Comparison of ENCODE assay signal across 20 mouse cellular contexts in genomic region chr2:180261901-180262300, GRCm38 (mm10). TPM values are rescaled to one million over a fixed set of nuclear protein-coding genes. Genes with fewer than 3 reads are reported as not detected.
DNase-seq lines count a peak whose midpoint lies in the region; ATAC-seq and TF ChIP-seq lines count a peak whose summit lies in the region.
"Had no signal": no experiment of that assay in that cellular context is flagged by ENCODE, and none has a peak within 500 bp of the region (broad histone marks: within the 10 kb centered on the region; RNA-seq: fewer than 3 reads in every experiment).

No protein-coding gene starts in this region.

- H3K9ac ChIP-seq in heart, adult 2 months (ENCODE audit: low read depth, low read length): peak overlapping the region; percentile 36
- H3K9ac ChIP-seq in heart, embryonic 12.5 days: no peak overlapping the region
- no peak overlapping the region for H3K9ac ChIP-seq in kidney, embryonic 15.5 days
- H3K9ac ChIP-seq in lung, postnatal 0 days (replicated peaks; ENCODE audit: low read depth): no peak overlapping the region
- H3K9ac ChIP-seq: embryonic facial prominence, embryonic 15.5 days; liver, embryonic 13.5 days; neural tube, embryonic 12.5 days had no signal

- peak in 1 of 2 experiments; percentile 21 for DNase-seq in heart, adult 2 months
- DNase-seq in kidney, postnatal 10 days: no peak
- no peak for DNase-seq in lung, postnatal 0 days (ENCODE audit: low spot score)
- no peak for DNase-seq in lung, postnatal 25 days (ENCODE audit: low spot score)
- no peak for DNase-seq in B cell, adult 2 months
- DNase-seq: adrenal gland, postnatal 25 days; cerebellum, postnatal 10 days; embryo, embryonic 11 days; left cerebral cortex, postnatal 4 days; liver, embryonic 13.5 days; right cerebral cortex, postnatal 14 days; thymus, postnatal 14 days had no signal

- H3K4me1 ChIP-seq in heart, adult 2 months (ENCODE audit: control insufficient read depth, insufficient read depth, low read length): peaks cover 12% of the 10 kb centered on the region
- H3K4me1 ChIP-seq in heart, embryonic 12.5 days (replicated peaks): peaks cover 27% of the 10 kb centered on the region
- peaks cover 9% of the 10 kb centered on the region for H3K4me1 ChIP-seq in kidney, embryonic 15.5 days
- H3K4me1 ChIP-seq in lung, postnatal 0 days (ENCODE audit: insufficient read depth, low read depth, low read length): peaks cover 4% of the 10 kb centered on the region; the same call in 1 of the 2 replicates

- peak overlapping the region; percentile 89 for H3K27ac ChIP-seq in heart, adult 2 months
- H3K27ac ChIP-seq in heart, embryonic 12.5 days (ENCODE audit: poor library complexity, severe bottlenecking): no peak overlapping the region
- H3K27ac ChIP-seq in kidney, embryonic 15.5 days: peak overlapping the region; percentile 57
- H3K27ac ChIP-seq in lung, postnatal 0 days (ENCODE audit: low read length): peak overlapping the region; percentile 47; the same call in 1 of the 2 replicates
- H3K27ac ChIP-seq: hindbrain, embryonic 10.5 days; liver, embryonic 13.5 days; neural tube, embryonic 12.5 days had no signal

- H3K36me3 ChIP-seq in heart, adult 2 months (ENCODE audit: control insufficient read depth, insufficient read depth, low read length): peaks cover 2% of the 10 kb centered on the region; the same call in 1 of the 2 replicates
- peaks cover 72% of the 10 kb centered on the region for H3K36me3 ChIP-seq in heart, embryonic 12.5 days
- H3K36me3 ChIP-seq in kidney, embryonic 15.5 days: peaks cover 78% of the 10 kb centered on the region
- H3K36me3 ChIP-seq in lung, postnatal 0 days (ENCODE audit: insufficient read depth, low read length): peaks cover 23% of the 10 kb centered on the region

- intact Hi-C loops in heart, adult 2 months (cut with DNase I): no loop called here

- no peak for ATAC-seq in heart, embryonic 12.5 days (ENCODE audit: insufficient number of reproducible peaks, low FRiP score)
- ATAC-seq in kidney, embryonic 15.5 days (replicated peaks; ENCODE audit: low FRiP score): no peak
- ATAC-seq in lung, postnatal 0 days: no peak

- H3K27me3 ChIP-seq in heart, adult 2 months (ENCODE audit: control insufficient read depth, insufficient read depth, low read length): no peaks in the 10 kb centered on the region
- no peaks in the 10 kb centered on the region for H3K27me3 ChIP-seq in heart, embryonic 12.5 days (replicated peaks)
- no peaks in the 10 kb centered on the region for H3K27me3 ChIP-seq in kidney, embryonic 15.5 days
- H3K27me3 ChIP-seq in lung, postnatal 0 days (replicated peaks; ENCODE audit: insufficient read depth, low read length): no peaks in the 10 kb centered on the region
- H3K27me3 ChIP-seq: embryonic facial prominence, embryonic 15.5 days; liver, embryonic 13.5 days; neural tube, embryonic 12.5 days had no signal

- peak overlapping the region; percentile 38 for H3K4me3 ChIP-seq in heart, adult 2 months
- H3K4me3 ChIP-seq in heart, embryonic 12.5 days: no peak overlapping the region
- H3K4me3 ChIP-seq in kidney, embryonic 15.5 days (replicated peaks): no peak overlapping the region
- H3K4me3 ChIP-seq in lung, postnatal 0 days (ENCODE audit: low read depth, low read length): no peak overlapping the region
- H3K4me3 ChIP-seq: embryonic facial prominence, embryonic 15.5 days; hindbrain, embryonic 10.5 days; liver, embryonic 13.5 days; neural tube, embryonic 12.5 days had no signal

- TF ChIP-seq CTCF in heart, adult 2 months (IDR thresholded peaks at IDR 0.05): no peak
- no peak for TF ChIP-seq CTCF in lung, postnatal 0 days (IDR thresholded peaks at IDR 0.05)

- no peaks in the 10 kb centered on the region for H3K9me3 ChIP-seq in heart, embryonic 12.5 days (replicated peaks)
- no peaks in the 10 kb centered on the region for H3K9me3 ChIP-seq in kidney, embryonic 15.5 days (replicated peaks)
- no peaks in the 10 kb centered on the region for H3K9me3 ChIP-seq in lung, postnatal 0 days (ENCODE audit: low read length)
- H3K9me3 ChIP-seq: embryonic facial prominence, embryonic 15.5 days; hindbrain, embryonic 10.5 days; liver, embryonic 13.5 days; neural tube, embryonic 12.5 days had no signal

- no peak for TF ChIP-seq POLR2A in heart, adult 2 months (IDR thresholded peaks at IDR 0.05; ENCODE audit: insufficient read depth, low read depth, low read length)

- TF ChIP-seq EP300 in heart, adult 2 months (IDR thresholded peaks at IDR 0.05; ENCODE audit: insufficient read depth, low read depth, low read length): no peak
- TF ChIP-seq EP300 in lung, postnatal 0 days (IDR thresholded peaks at IDR 0.05): no peak

- WGBS in heart, adult 2 months: 62% methylated on average over 7 of the region's 7 CpGs
- WGBS in heart, embryonic 12.5 days: 87% methylated on average over 7 of the region's 7 CpGs
- 88% methylated on average over 7 of the region's 7 CpGs for WGBS in kidney, embryonic 15.5 days
- 77% methylated on average over 7 of the region's 7 CpGs for WGBS in lung, postnatal 0 days

- H3K79me2 ChIP-seq in heart, adult 2 months (replicated peaks; ENCODE audit: control insufficient read depth, insufficient read depth, low read length): no peaks in the 10 kb centered on the region; the same call in 1 of the 2 replicates

- no peak overlapping the region for H3K4me2 ChIP-seq in heart, embryonic 12.5 days
- H3K4me2 ChIP-seq in kidney, embryonic 15.5 days: no peak overlapping the region
- no peak overlapping the region for H3K4me2 ChIP-seq in lung, postnatal 0 days (replicated peaks; ENCODE audit: low read depth, low read length)
- H3K4me2 ChIP-seq: embryonic facial prominence, embryonic 15.5 days; liver, embryonic 13.5 days; neural tube, embryonic 12.5 days had no signal

RNA-seq across cellular contexts. Expression of gene Rps21, which starts 4.7 kb away (rescaled TPM):
- total RNA-seq in heart, adult 2 months (2021): 100 to 1,000 TPM; 506 to 570 TPM
- 991 and 1,183 TPM in 2 replicates for polyA plus RNA-seq in heart, adult 2 months (2012; rRNA removed)
- polyA plus RNA-seq in heart, embryonic 12.5 days (2016; fragmentation: Nextera tagmentation; extraction: Ambion mirVana): 336 and 349 TPM in 2 replicates
- polyA plus RNA-seq in kidney, embryonic 15.5 days (2015; fragmentation: Nextera tagmentation; extraction: Ambion mirVana): 637 and 713 TPM in 2 replicates
- 418 and 453 TPM in 2 replicates for polyA plus RNA-seq in lung, postnatal 0 days (2015; fragmentation: Nextera tagmentation; extraction: Ambion mirVana)

RNA-seq across cellular contexts. Expression of gene Cables2, which starts 11.4 kb away (rescaled TPM):
- total RNA-seq in heart, adult 2 months (2021): 10 to 100 TPM; 11.2 to 14.3 TPM
- 17.6 and 26.7 TPM in 2 replicates for polyA plus RNA-seq in heart, adult 2 months (2012; rRNA removed)
- polyA plus RNA-seq in heart, embryonic 12.5 days (2016; fragmentation: Nextera tagmentation; extraction: Ambion mirVana): 15.8 and 16.2 TPM in 2 replicates
- 11.8 and 12.3 TPM in 2 replicates for polyA plus RNA-seq in kidney, embryonic 15.5 days (2015; fragmentation: Nextera tagmentation; extraction: Ambion mirVana)
- polyA plus RNA-seq in lung, postnatal 0 days (2015; fragmentation: Nextera tagmentation; extraction: Ambion mirVana): 15.5 and 16.1 TPM in 2 replicates

RNA-seq across cellular contexts. Expression of gene Rbbp8nl, which starts 27.8 kb away (rescaled TPM):
- total RNA-seq in heart, adult 2 months (2021): not detected
- not detected in 2 replicates for polyA plus RNA-seq in heart, adult 2 months (2012; rRNA removed)
- polyA plus RNA-seq in heart, embryonic 12.5 days (2016; fragmentation: Nextera tagmentation; extraction: Ambion mirVana): not detected in 2 replicates
- polyA plus RNA-seq in kidney, embryonic 15.5 days (2015; fragmentation: Nextera tagmentation; extraction: Ambion mirVana): 0.84 and 0.87 TPM in 2 replicates
- polyA plus RNA-seq in lung, postnatal 0 days (2015; fragmentation: Nextera tagmentation; extraction: Ambion mirVana): 0.20 and 0.46 TPM in 2 replicates
- total RNA-seq: adrenal gland, postnatal 25 days; granulocyte monocyte progenitor cell, adult 5-6 weeks; layer of hippocampus, postnatal 25 days; left cerebral cortex, postnatal 4 days; megakaryocyte-erythroid progenitor cell, adult 5-6 weeks had no signal
- polyA plus RNA-seq: liver, embryonic 13.5 days had no signal

RNA-seq across cellular contexts. Expression of gene Lama5, which starts 36.2 kb away (rescaled TPM):
- total RNA-seq in heart, adult 2 months (2021): 100 to 1,000 TPM in 1 of 2 experiments, 10 to 100 TPM in 1; 66.3 to 104 TPM
- polyA plus RNA-seq in heart, adult 2 months (2012; rRNA removed): 83.6 and 109 TPM in 2 replicates
- polyA plus RNA-seq in heart, embryonic 12.5 days (2016; fragmentation: Nextera tagmentation; extraction: Ambion mirVana): 31.7 and 38.1 TPM in 2 replicates
- polyA plus RNA-seq in kidney, embryonic 15.5 days (2015; fragmentation: Nextera tagmentation; extraction: Ambion mirVana): 40.6 and 46.7 TPM in 2 replicates
- polyA plus RNA-seq in lung, postnatal 0 days (2015; fragmentation: Nextera tagmentation; extraction: Ambion mirVana): 83.7 and 85.3 TPM in 2 replicates
